Comparison of ENCODE assay signal across 22 mouse cellular contexts in genomic region chr1:136951155-136951650, GRCm38 (mm10). TPM values are rescaled to one million over a fixed set of nuclear protein-coding genes. Genes with fewer than 3 reads are reported as not detected.
DNase-seq lines count a peak whose midpoint lies in the region; ATAC-seq and TF ChIP-seq lines count a peak whose summit lies in the region.
"Had no signal": no experiment of that assay in that cellular context is flagged by ENCODE, and none has a peak within 500 bp of the region (broad histone marks: within the 10 kb centered on the region; RNA-seq: fewer than 3 reads in every experiment).

No protein-coding gene starts in this region.

- no peak for TF ChIP-seq POLR2A in ES-Bruce4 (IDR thresholded peaks at IDR 0.05; ENCODE audit: insufficient read depth, low read length)

- H3K9me3 ChIP-seq in E14TG2a.4 (ENCODE audit: low read length) (no peaks in the 10 kb centered on the region), ES-Bruce4 (replicated peaks; ENCODE audit: control insufficient read depth, insufficient read depth, low read length, poor library complexity, severe bottlenecking) (no peaks in the 10 kb centered on the region)
- H3K9me3 ChIP-seq in intestine, postnatal 0 days (ENCODE audit: control insufficient read depth): no peaks in the 10 kb centered on the region
- no peaks in the 10 kb centered on the region for H3K9me3 ChIP-seq in heart, embryonic 10.5 days
- H3K9me3 ChIP-seq: embryonic facial prominence, embryonic 13.5 days; forebrain, embryonic 12.5 days; hindbrain, embryonic 12.5 days had no signal

- peak; percentile 64; the same call in 1 of the 2 replicates for TF ChIP-seq EP300 in ES-Bruce4 (IDR thresholded peaks at IDR 0.05; ENCODE audit: insufficient read depth, low read depth, low read length)

- intact Hi-C loops in heart, postnatal 10 days (cut with DNase I): no loop called here

- H3K27ac ChIP-seq in ES-Bruce4 (ENCODE audit: insufficient read depth, low read length): peak overlapping the region; percentile 66
- H3K27ac ChIP-seq in intestine, postnatal 0 days (ENCODE audit: low read depth, low read length): no peak overlapping the region
- H3K27ac ChIP-seq in heart, embryonic 10.5 days: no peak overlapping the region
- H3K27ac ChIP-seq: embryonic facial prominence, embryonic 13.5 days; forebrain, embryonic 12.5 days; heart, adult 2 months; hindbrain, embryonic 12.5 days had no signal

- no peak for ATAC-seq in intestine, postnatal 0 days
- ATAC-seq: forebrain, embryonic 16.5 days; hindbrain, embryonic 16.5 days; inflammation-experienced regulatory T-cells, adult 6 months had no signal

- H3K4me3 ChIP-seq in E14TG2a.4 (replicated peaks; ENCODE audit: low read length): peak overlapping the region; percentile 89
- no peak overlapping the region for H3K4me3 ChIP-seq in ES-Bruce4 (ENCODE audit: low read depth, low read length)
- no peak overlapping the region; the same call in 1 of the 2 replicates for H3K4me3 ChIP-seq in intestine, postnatal 0 days (ENCODE audit: low read depth, low read length)
- H3K4me3 ChIP-seq in heart, embryonic 10.5 days: no peak overlapping the region
- H3K4me3 ChIP-seq: forebrain, embryonic 12.5 days; heart, adult 2 months; hindbrain, embryonic 12.5 days had no signal

- peak; percentile 83 for DNase-seq in ZHBTc4 (ENCODE audit: low read depth, low spot score)
- no peak for DNase-seq in heart, postnatal 10 days
- DNase-seq in heart, embryonic 10.5 days (ENCODE audit: low spot score): no peak
- no peak for DNase-seq in layer of hippocampus, adult 11-12 months (ENCODE audit: low spot score)
- DNase-seq: adrenal gland, postnatal 25 days; cerebellum, adult 18-20 months; cerebellum, postnatal 10 days; gastrocnemius, postnatal 10 days; heart, adult 2 months; heart, postnatal 4 days; kidney, adult 8-10 months had no signal

- H3K36me3 ChIP-seq in E14TG2a.4 (ENCODE audit: insufficient read depth, low read length): peaks cover 26% of the 10 kb centered on the region
- no peaks in the 10 kb centered on the region for H3K36me3 ChIP-seq in ES-Bruce4 (ENCODE audit: control insufficient read depth, insufficient read depth, low read length, poor library complexity, severe bottlenecking)
- H3K36me3 ChIP-seq in intestine, postnatal 0 days (ENCODE audit: control insufficient read depth, insufficient read depth): no peaks in the 10 kb centered on the region
- H3K36me3 ChIP-seq in heart, embryonic 10.5 days: no peaks in the 10 kb centered on the region
- H3K36me3 ChIP-seq: embryonic facial prominence, embryonic 13.5 days; forebrain, embryonic 12.5 days; heart, embryonic 12.5 days; hindbrain, embryonic 12.5 days had no signal

- H3K27me3 ChIP-seq in E14TG2a.4 (ENCODE audit: insufficient read depth, low read length): peaks cover 10% of the 10 kb centered on the region; the same call in 1 of the 2 replicates
- H3K27me3 ChIP-seq in ES-Bruce4 (ENCODE audit: control insufficient read depth, insufficient read depth, low read length, poor library complexity, severe bottlenecking): no peaks in the 10 kb centered on the region
- H3K27me3 ChIP-seq in intestine, postnatal 0 days (replicated peaks; ENCODE audit: control insufficient read depth, insufficient read depth, low read length): 0 out of 2 replicates have a peak, but pooled peaks cover 21% of the 10 kb centered on the region
- peaks cover 94% of the 10 kb centered on the region for H3K27me3 ChIP-seq in heart, embryonic 10.5 days (ENCODE audit: insufficient read depth, poor library complexity, severe bottlenecking)

- H3K4me2 ChIP-seq in intestine, postnatal 0 days (replicated peaks; ENCODE audit: low read depth): peak overlapping the region; percentile 85
- H3K4me2 ChIP-seq: forebrain, embryonic 12.5 days had no signal

- no peak for TF ChIP-seq CTCF in E14TG2a.4 (conservative IDR thresholded peaks at IDR 0.05; ENCODE audit: low read length)
- TF ChIP-seq CTCF in ES-Bruce4 (IDR thresholded peaks at IDR 0.05; ENCODE audit: low read depth, low read length): no peak
- no peak for TF ChIP-seq CTCF in intestine, postnatal 0 days (IDR thresholded peaks at IDR 0.05; ENCODE audit: low read depth)

- H3K4me1 ChIP-seq in E14TG2a.4 (replicated peaks; ENCODE audit: low read depth, low read length): peaks cover 72% of the 10 kb centered on the region
- H3K4me1 ChIP-seq in ES-Bruce4 (ENCODE audit: control insufficient read depth, insufficient read depth, low read length): peaks cover 5% of the 10 kb centered on the region
- peaks cover 3% of the 10 kb centered on the region for H3K4me1 ChIP-seq in intestine, postnatal 0 days (replicated peaks; ENCODE audit: control insufficient read depth, insufficient read depth, low read length)
- H3K4me1 ChIP-seq in heart, embryonic 10.5 days: peaks cover 44% of the 10 kb centered on the region

- WGBS in intestine, postnatal 0 days: 29% methylated on average over 3 of the region's 3 CpGs
- WGBS in heart, embryonic 10.5 days: 34% methylated on average over 3 of the region's 3 CpGs

- H3K9ac ChIP-seq in ES-Bruce4 (ENCODE audit: low read depth, poor library complexity, severe bottlenecking): peak overlapping the region; percentile 66; the same call in 1 of the 2 replicates
- no peak overlapping the region for H3K9ac ChIP-seq in intestine, postnatal 0 days (ENCODE audit: low read depth, low read length)
- H3K9ac ChIP-seq: embryonic facial prominence, embryonic 13.5 days; forebrain, embryonic 12.5 days; heart, embryonic 12.5 days; hindbrain, embryonic 12.5 days had no signal

RNA-seq across cellular contexts. Expression of gene Nr5a2, which starts 9.0 kb away (rescaled TPM):
- 32.7 and 33.9 TPM in 2 replicates for polyA plus RNA-seq in ES-Bruce4 (2011; ENCODE audit: insufficient read depth, insufficient read length, low read depth, missing spikeins)
- 3.9 and 4.9 TPM in 2 replicates for polyA plus RNA-seq in intestine, postnatal 0 days (2015; fragmentation: Nextera tagmentation; extraction: Ambion mirVana)
- 1 to 10 TPM; 3.3 to 4.4 TPM for total RNA-seq in heart, postnatal 10 days (2021)
- 0.12 and 1.6 TPM in 2 replicates for polyA plus RNA-seq in heart, embryonic 10.5 days (2016; fragmentation: Nextera tagmentation; extraction: Ambion mirVana)
- total RNA-seq: common myeloid progenitor, adult 5-6 weeks had no signal
- polyA plus RNA-seq: inflammation-experienced regulatory T-cells, adult 6 months had no signal
